Mouse (Mus musculus): ENCODE data around the gene Epb41l1. TPM values are rescaled to one million over a fixed set of nuclear protein-coding genes. Genes with fewer than 3 reads are reported as not detected.

Gene Epb41l1
- polyA plus RNA-seq, 1 experiment: 4.0 TPM

DNA sequence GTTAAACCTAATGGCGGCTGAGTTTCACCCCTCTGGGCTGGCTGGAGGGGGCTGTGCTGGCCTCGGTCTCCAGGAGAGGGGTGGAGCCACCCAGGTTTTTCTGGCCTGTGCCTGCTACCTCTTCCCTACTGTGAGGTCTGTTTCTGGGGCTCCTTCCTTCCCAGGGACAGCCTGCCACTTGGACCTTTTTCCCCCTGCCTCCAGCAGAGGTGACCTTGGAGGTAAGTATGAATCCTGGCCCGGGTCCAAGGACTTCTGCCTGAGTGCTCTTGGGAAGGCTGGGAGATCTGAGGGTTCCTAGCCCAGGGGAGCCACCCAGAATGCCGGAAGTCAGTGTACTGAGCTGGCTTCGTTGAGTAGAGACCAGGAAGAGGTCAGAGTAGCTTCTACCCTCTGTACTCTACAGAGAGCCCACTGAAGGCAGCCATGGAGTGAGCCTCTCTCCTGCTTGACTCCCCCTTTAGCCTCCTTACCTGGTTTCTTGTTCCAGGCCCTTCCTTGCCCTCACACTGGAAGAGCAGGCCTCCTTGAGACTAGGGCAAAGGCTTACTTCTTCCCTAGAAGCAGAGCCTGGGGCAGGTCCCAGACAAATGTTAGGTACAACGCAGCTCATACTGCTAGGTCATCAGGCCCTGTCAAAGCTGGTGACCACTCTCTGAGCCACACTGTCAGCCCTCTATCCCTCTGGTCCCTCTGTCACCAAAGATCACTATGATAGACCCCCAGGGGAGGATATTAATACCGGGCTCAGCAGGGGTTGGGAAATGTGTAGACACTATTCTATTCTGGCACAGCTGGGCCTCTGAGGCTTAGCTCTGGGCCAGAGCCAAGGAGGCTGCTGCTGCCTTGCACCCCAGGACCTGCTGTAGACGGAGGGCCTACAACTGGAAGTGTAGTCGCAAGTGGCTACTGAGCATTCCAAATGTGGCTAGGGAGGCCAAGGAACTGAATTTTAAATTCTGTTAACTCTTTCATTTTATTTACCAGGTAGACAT is 12.5 kb downstream of the Epb41l1 start:
- no peak overlapping the region for H3K4me3 ChIP-seq (ENCODE audit: control insufficient read depth, low read depth, low read length)
- no peaks in the 10 kb centered on the region for H3K4me1 ChIP-seq (ENCODE audit: control insufficient read depth, insufficient read depth, low read length)
- no peaks in the 10 kb centered on the region for H3K27me3 ChIP-seq (ENCODE audit: control insufficient read depth, insufficient read depth, low read length)
- H3K27ac ChIP-seq (ENCODE audit: control insufficient read depth, insufficient read depth, low read depth, low read length): peak overlapping the region; percentile 40; the same call in 1 of the 2 replicates
- TF ChIP-seq CTCF (IDR thresholded peaks at IDR 0.05; ENCODE audit: control insufficient read depth, insufficient read depth, insufficient replicate concordance, low read depth, low read length): no peak
- TF ChIP-seq POLR2A (IDR thresholded peaks at IDR 0.05; ENCODE audit: control insufficient read depth, low read depth, low read length): no peak
- H3K36me3 ChIP-seq (ENCODE audit: control insufficient read depth, insufficient read depth, low read length): no peaks in the 10 kb centered on the region

- H3K4me3 ChIP-seq (ENCODE audit: control insufficient read depth, low read depth, low read length): peak overlapping the region; percentile 28; the same call in 1 of the 2 replicates
- peak; percentile 48; the same call in 1 of the 2 replicates for TF ChIP-seq POLR2A (IDR thresholded peaks at IDR 0.05; ENCODE audit: control insufficient read depth, low read depth, low read length)
- TF ChIP-seq CTCF (IDR thresholded peaks at IDR 0.05; ENCODE audit: control insufficient read depth, insufficient read depth, insufficient replicate concordance, low read depth, low read length): no peak
- peaks cover 9% of the 10 kb centered on the region for H3K4me1 ChIP-seq (ENCODE audit: control insufficient read depth, insufficient read depth, low read length)
- no peaks in the 10 kb centered on the region for H3K36me3 ChIP-seq (ENCODE audit: control insufficient read depth, insufficient read depth, low read length)
- H3K27me3 ChIP-seq (ENCODE audit: control insufficient read depth, insufficient read depth, low read length): no peaks in the 10 kb centered on the region
- no peak overlapping the region for H3K27ac ChIP-seq (ENCODE audit: control insufficient read depth, insufficient read depth, low read depth, low read length)
These were observed 16.9 kb downstream of the Epb41l1 start for GRCm38 (mm10) chr2:156437637-156438036.

DNA sequence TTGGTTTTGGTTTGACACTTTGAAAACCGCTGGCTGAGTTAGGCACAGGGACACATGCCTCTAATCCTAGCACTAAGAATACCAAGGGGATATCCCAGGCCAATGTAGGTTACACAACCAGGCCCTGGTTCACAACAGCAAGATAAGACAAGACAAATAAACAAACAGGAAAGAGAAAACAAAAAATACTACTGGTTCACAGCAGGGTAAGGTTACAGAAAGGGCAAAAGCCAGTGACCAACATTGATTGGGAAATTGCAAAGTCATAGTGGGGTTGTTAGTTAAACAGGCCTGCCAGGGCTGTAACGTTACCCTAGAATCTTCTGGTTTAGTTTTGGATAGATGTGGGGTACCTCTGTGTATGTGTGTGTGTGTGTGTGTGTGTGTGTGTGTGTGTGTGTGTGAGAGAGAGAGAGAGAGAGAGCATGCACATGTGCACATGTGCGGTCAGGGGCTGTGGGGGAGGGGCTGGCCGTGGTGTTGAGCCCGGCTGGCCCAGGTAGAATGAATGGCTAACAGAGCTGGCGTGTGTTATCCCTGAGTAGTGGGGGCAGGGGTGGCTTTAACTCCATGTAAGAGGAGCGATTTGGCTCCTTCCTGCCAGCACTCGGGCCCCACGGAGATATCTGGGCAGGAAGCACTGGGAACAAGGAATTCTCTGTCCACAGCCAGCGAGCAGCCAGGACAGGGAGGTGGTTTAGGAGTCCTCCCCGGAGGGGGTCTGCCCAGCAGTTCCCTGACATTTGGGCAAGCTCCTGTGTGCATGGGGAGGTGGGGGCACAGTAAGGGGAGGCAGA is 19.2 kb downstream of the Epb41l1 start:
- Histone ChIP-seq H3K27me3 (ENCODE audit: control insufficient read depth, insufficient read depth, low read length) (no peaks in the 10 kb centered on the region), H3K4me3 (ENCODE audit: control insufficient read depth, low read depth, low read length) (no peak overlapping the region), H3K36me3 (ENCODE audit: control insufficient read depth, insufficient read depth, low read length) (no peaks in the 10 kb centered on the region), H3K27ac (ENCODE audit: control insufficient read depth, insufficient read depth, low read depth, low read length) (no peak overlapping the region), H3K4me1 (ENCODE audit: control insufficient read depth, insufficient read depth, low read length) (peaks cover 9% of the 10 kb centered on the region)
- TF ChIP-seq POLR2A (IDR thresholded peaks at IDR 0.05; ENCODE audit: control insufficient read depth, low read depth, low read length) (no peak), CTCF (IDR thresholded peaks at IDR 0.05; ENCODE audit: control insufficient read depth, insufficient read depth, insufficient replicate concordance, low read depth, low read length) (no peak)

- no peak overlapping the region for H3K27ac ChIP-seq (ENCODE audit: control insufficient read depth, insufficient read depth, low read depth, low read length)
- no peaks in the 10 kb centered on the region for H3K36me3 ChIP-seq (ENCODE audit: control insufficient read depth, insufficient read depth, low read length)
- TF ChIP-seq CTCF (IDR thresholded peaks at IDR 0.05; ENCODE audit: control insufficient read depth, insufficient read depth, insufficient replicate concordance, low read depth, low read length) (no peak), POLR2A (IDR thresholded peaks at IDR 0.05; ENCODE audit: control insufficient read depth, low read depth, low read length) (no peak)
- H3K4me3 ChIP-seq (ENCODE audit: control insufficient read depth, low read depth, low read length): no peak overlapping the region
- peaks cover 9% of the 10 kb centered on the region for H3K4me1 ChIP-seq (ENCODE audit: control insufficient read depth, insufficient read depth, low read length)
- H3K27me3 ChIP-seq (ENCODE audit: control insufficient read depth, insufficient read depth, low read length): no peaks in the 10 kb centered on the region
These were observed 21.2 kb downstream of the Epb41l1 start for GRCm38 (mm10) chr2:156441909-156442308.

DNA sequence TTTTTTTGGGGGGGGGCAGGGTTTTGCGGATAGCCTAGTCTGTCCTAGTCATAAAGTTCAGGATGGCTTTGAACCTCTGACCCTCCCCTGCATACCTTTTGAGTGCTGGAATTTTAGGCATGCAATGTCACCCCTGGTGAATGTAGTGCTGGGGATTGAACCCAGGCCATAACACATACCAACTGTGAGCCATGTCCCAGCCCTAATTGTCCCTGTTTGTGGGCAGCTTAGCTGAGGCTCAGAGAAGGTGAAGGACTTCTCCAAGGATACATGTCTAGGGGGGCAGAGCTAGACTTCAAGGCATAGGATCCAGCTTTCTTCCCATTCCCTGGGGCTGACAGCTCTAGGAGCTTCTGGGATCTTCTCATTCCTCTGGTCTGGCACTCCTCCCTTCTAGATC is 22.6 kb downstream of the Epb41l1 start:
- TF ChIP-seq CTCF (IDR thresholded peaks at IDR 0.05; ENCODE audit: control insufficient read depth, insufficient read depth, insufficient replicate concordance, low read depth, low read length) (no peak), POLR2A (IDR thresholded peaks at IDR 0.05; ENCODE audit: control insufficient read depth, low read depth, low read length) (no peak)
- Histone ChIP-seq H3K36me3 (ENCODE audit: control insufficient read depth, insufficient read depth, low read length) (no peaks in the 10 kb centered on the region), H3K4me3 (ENCODE audit: control insufficient read depth, low read depth, low read length) (no peak overlapping the region), H3K4me1 (ENCODE audit: control insufficient read depth, insufficient read depth, low read length) (peaks cover 9% of the 10 kb centered on the region), H3K27me3 (ENCODE audit: control insufficient read depth, insufficient read depth, low read length) (no peaks in the 10 kb centered on the region), H3K27ac (ENCODE audit: control insufficient read depth, insufficient read depth, low read depth, low read length) (no peak overlapping the region)

DNA sequence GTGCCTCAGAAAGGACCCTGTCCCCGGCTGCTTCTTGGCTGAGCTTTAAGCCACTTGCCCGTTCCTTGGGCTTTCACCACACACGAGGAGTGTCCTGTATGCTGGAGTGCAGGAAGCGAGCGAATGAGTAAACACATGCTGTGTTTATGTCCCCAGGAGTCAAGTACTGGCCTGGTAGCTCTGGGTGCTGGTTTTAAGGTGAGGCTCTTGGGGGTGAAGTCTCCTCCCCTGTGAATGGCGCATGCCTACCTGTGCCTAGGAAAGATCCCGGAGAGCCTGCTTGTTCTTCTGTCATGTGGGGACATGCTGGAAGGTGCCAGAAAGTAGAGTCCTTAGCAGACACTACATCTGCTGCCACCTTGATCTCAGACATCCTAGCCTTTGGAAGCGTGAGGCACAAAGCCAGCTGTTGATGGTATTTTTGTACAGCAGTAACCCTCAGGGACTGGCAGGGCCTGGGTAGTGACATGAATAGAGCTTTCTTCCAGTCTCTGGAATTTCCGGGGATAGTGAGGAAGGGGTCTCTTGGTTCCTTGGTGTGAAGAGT is 25.9 kb downstream of the Epb41l1 start:
- no peak for TF ChIP-seq CTCF (IDR thresholded peaks at IDR 0.05; ENCODE audit: control insufficient read depth, insufficient read depth, insufficient replicate concordance, low read depth, low read length)
- no peak for TF ChIP-seq POLR2A (IDR thresholded peaks at IDR 0.05; ENCODE audit: control insufficient read depth, low read depth, low read length)
- Histone ChIP-seq H3K4me1 (ENCODE audit: control insufficient read depth, insufficient read depth, low read length) (peaks cover 3% of the 10 kb centered on the region), H3K27me3 (ENCODE audit: control insufficient read depth, insufficient read depth, low read length) (no peaks in the 10 kb centered on the region), H3K36me3 (ENCODE audit: control insufficient read depth, insufficient read depth, low read length) (no peaks in the 10 kb centered on the region), H3K4me3 (ENCODE audit: control insufficient read depth, low read depth, low read length) (no peak overlapping the region), H3K27ac (ENCODE audit: control insufficient read depth, insufficient read depth, low read depth, low read length) (no peak overlapping the region)
